Mouse (Mus musculus) activated CD4-positive, CD25-positive, alpha-beta regulatory T cell, adult 4 months (primary cell): ENCODE results near the gene Eef2. TPM values are rescaled to one million over a fixed set of nuclear protein-coding genes. Genes with fewer than 3 reads are reported as not detected.
"Not testable (repeated sequence)": the region's sequence is repeated elsewhere in the genome, so short reads cannot be mapped to it uniquely, and the experiment has no call there.

Experiments
- ATAC-seq: one replicate; pipeline ENCODE4 v1.8.0; 2017
- polyA plus RNA-seq, 2 experiments: library from polyadenylated mRNA; unstranded; fragments of 100-300 nt; shearing (Covaris generic); gene quantifications; one replicate each; pipeline ENCODE4 v1.2.1; 2017

Gene Eef2
- polyA plus RNA-seq, 2 experiments from 2014 or later, result 933 to 1,303 TPM

DNA sequence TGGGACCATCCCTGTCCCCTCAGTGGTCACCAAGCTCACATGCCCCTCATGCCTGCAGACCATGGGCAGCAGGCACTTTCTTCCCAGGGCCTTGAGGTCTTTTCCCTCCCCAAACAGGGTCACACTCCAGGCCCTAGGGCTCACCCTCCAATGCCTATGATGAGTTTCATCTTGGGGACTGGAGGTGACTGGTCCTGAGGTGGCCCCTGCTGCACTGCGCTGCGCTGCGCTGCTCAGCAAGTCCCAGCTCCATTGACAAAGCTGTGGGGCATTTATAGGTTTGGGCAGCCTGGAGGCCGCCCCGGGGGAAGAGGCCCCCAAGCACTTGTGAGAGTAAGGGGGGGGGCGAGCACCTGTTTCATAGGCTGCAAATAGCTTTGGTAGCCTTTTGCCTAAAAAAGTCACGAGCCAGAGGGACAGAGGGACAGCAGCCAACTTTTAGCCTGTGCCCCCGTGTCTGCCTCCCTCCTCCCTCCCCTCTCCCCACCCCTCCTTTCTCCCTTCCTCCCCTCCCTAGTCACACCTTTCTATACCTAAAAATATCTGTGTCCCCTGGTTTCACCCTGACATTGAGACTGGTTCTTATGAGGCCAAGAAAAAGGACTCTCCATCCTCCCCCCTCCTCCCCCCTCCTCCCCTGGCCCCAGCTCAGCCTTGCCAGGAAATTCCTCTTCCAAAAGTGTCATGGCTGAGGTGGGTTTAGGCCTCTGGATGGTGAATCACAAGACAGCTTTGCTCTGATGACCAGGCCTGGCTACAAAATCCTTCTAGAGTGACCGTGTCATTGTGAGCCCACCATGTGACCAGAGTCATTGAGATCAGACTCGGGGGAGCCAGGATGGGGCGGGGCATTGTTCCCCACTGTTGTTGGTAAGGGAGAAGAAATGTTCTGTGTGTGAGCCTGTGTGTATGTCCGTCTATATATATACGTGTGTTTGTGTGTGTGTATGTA is 25.7 kb downstream of the Eef2 start, which contains the start of gene Nmrk2:
Nmrk2 (minus strand) TSS at position 245 of the 952 bp plus-strand sequence.
- no peak for ATAC-seq

DNA sequence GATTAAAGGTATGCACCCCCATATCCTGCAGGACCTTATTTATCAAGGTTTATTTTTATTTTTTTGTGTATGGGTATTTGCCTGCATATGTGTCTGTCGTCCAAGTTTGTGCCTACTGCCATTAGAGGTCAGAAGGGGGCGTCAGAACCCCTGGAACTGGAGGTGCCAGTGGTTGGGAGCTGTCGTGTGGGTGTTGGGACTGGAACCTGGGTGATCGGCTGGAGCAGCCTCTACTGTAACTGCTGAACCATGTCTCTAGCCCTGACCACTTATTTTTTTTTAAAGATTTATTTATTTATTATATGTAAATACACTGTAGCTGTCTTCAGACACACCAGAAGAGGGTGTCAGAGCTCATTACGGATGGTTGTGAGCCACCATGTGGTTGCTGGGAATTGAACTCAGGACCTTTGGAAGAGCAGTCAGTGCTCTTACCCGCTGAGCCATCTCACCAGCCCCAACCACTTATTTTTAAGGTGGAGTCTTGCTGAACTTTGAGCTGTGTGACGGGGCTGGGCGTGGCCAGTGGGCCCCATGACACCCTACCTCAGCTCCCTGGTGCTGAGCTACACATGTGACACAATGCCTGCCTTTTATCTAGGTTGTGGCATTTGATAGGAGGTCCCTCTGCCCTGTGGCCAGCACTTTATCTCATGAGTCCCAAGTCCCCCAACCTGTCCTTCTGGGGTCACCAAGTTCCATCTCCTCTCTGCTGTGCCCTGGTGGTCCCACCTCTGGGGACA is 26.7 kb downstream of the Eef2 start:
- no peak for ATAC-seq

DNA sequence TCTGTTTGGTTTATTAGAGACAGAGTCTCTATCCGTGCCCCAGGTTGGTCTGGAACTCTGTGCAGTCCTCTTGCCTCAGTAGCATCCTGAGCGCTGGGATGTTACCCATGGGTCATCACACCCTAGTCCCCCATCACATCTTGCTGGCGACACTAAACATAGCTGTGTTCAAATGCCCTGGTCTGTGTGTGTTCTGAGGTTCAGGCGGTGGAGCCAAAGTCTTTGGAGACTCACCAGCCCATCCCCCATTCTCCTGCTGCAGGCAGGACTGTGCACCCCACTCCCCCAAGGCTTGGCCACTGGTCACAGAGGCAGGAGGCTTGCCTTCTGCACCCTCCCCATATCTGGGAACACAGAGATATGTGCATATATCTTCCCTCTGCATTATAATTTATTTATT is 27.7 kb downstream of the Eef2 start:
- ATAC-seq, result no peak

DNA sequence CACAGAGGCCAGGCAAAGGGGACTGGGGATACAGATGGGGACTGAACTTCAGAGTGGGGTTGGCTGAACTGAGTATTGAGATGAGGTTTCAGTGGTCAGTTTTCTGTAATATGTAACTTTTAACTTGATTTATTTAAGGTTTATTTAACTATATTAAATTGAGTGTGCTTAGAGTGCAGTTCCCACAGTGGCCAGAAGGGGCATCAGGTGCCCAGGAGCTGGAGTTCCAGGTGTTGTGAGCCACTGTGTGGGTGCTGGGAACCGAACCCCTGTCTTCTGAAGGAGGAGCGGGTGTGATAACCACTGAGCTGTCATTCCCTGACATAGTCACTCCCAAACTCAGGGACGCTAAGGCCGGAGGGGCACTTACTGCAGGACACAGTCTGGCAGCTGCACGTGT is 33.7 kb downstream of the Eef2 start:
- no peak for ATAC-seq

DNA sequence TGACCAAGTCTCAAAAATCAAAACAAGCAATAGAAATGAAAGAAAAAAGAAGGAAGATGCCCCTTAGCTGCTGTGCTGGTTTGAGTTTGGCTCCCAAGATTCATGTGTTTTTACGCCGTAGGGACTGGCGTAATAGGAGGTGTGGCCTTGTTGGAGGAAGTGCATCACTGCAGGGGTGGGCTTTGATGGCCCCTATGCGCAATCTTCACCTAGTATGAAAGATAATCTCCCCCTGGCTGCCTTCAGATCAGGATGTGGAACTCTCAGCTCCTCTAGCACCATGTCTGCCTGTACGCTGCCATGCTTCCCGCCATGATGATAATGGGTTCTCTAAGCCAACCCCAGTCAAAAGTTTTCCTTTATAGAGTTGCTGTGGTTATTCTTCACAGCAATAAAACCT is 39.8 kb downstream of the Eef2 start:
- no peak for ATAC-seq

DNA sequence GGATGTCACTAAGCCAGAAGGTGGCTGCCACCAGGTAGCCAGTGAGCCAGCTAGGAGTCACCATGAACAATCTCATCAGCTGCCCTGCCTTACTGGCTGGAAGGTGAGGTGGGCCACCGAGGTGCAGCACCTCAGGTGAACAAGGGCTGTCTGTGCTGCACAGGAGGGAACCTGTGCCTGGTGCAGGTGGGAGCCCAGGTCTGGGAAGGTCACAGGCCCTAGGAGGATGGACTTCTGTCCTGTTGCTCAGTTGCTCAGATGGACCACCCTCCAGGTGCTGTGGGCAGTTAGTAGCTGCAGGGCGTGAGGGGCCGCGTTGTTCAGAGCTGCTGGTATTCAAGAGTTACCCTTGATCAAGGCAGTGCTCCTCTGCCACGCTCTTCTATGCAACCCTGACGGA is 40.4 kb downstream of the Eef2 start:
- ATAC-seq, result no peak

DNA sequence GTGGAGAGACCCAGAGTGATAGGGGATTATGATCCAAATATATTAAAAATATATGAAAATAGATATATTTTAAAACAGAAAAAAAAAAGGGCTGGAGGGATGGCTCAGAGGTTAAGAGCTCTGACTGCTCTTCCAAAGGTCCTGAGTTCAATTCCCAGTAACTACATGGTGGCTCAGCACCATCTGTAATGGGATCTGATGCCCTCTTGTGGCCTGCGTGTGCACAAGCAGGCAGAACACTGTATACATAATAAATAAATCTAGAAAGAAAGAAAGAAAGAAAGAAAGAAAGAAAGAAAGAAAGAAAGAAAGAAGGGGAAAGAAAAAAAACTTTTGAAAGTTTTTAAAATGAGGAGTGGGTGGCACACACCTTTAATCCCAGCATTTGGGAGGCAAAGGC is 40.8 kb downstream of the Eef2 start:
- ATAC-seq, result not testable (repeated sequence)

DNA sequence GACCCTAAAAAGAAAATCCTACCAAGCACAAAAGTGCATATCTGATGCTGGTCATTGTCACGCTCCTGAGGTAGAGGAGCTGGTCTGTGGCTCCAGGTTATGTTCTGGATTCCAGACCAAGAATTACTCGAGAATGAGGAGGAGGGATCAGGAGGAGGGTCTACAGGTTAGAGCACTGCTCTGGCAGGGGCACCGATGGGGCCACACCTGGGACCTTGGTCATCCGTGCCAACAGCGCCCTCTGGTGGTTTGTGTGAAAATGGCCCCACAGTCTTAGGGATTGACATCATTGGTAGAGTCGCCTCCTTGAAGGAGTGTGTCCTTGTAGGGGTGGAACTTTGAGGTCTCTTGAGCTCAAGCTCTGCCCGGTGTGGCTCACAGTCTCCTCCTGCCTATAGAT is 41.5 kb downstream of the Eef2 start:
- ATAC-seq, result peak; percentile 54

DNA sequence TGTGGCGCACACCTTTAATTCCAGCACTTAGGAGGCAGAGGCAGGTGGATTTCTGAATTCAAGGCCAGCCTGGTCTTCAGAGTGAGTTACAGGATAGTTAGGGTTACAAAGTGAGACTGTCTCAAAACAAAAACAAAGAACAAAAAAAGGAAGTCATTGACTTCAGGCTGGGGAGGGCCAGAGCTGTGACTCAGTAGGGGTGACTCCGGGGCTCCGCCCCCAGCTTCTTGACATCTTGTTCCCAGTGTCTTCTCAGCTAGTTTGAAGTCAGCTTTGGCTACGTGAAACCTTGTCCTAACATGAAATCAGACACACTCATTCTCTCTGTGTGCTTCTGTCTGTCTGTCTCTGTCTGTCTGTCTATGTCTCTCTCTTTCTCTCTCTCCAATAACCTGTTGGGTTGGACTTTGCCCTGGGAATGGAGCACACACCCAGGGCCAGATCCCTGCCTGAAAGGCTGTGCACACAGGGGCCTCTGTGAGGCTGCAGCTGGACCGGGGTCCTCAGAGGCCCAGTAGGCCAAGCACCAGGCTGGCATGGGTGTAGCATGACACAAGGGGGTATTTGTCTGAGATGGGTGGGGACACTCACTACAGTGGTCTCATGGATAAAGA is 45.1 kb downstream of the Eef2 start:
- no peak for ATAC-seq

DNA sequence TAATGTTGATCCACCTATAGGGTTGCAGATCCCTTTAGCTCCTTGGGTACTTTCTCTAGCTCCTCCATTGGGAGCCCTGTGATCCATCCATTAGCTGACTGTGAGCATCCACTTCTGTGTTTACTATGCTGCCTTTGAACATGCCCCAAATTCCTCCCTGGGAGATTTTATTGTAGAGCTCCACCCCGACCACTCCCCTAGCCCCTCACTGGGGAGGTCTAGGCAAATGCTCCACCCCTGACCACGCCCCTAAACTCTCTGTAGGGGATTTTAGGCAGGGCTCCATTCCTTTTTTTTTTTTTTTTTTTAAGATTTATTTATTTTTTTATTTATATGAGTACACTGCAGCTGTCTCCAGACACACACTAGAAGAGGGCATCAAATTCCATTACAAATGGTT is 47.3 kb downstream of the Eef2 start:
- ATAC-seq, result not testable (repeated sequence)

DNA sequence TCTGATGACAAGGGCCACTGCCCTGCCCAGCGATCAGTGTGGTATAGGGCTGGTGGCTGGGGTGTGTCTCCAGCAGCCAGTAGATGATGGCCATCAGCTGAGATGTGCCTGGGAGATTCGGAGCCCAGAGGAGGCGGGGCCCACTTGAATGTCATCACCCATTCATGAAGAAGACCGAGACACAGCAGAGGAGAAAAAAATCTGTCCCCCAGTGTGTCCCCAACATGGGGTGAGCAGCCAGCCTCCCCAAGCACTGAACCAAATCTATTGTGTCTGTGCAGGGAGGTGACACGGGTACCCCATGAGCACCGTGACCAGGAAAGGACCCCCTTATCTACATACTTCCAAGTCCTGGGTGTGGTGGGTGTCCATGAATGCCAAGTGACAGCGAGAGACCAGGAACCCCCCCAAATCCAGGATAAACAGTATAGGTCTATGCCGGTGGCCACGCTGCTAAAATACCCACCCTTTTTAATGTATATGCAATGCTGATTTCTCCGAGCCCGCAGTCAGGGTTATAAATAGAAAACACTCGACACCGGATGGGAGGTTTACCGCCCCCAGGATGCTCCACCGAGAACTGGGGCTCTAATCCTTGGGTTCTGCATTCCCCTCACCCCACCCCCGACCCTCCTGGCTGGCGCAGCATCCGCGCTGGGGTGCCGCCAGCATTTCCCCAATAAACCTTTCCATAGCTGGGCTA is 53.5 kb downstream of the Eef2 start:
- ATAC-seq, result peak; percentile 17

DNA sequence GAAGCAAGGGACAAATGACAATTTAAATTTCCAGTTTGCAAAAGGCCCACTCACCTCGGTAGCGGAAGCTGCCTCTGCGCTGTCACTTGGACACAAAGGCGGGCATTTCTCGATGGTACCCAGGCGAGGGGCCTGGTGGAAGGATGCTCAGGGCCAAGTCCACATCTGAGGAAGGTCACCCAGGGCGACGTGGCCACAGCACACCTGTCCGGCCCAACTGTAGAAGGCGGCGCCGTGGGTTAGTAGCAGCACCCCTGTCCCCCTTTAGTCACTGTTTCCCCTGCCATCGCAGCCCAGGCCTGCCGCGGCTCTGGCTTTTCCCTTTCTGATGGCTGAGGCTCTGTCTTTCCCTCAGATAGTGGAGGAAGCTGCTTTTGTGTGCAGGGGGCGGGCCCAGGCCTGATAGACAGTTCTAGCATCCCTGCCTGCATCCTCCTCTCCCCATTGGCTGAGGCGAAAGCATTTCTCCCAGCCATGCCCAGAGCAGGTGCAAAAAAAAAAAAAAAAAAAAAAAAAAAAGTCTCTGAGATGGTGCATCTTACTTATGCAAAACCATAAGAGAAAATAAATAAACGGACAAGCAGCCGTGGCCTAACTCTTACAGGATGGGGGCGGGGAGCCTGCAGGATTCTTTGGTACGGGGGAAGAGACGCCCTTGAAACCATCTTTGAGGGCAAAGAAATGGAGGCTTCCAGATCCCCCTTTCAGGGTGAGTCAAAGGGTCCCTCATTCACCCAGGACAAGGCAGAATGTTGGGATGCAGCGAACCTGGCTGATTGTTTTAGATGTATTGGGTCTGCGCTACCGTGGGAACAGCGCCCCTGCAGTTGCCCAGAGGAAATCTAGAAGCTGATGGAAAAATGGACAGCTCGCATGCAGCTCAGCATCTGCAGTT is 54.3 kb downstream of the Eef2 start, which contains the start of gene Atcay:
Atcay (minus strand) TSS at position 396 of the 895 bp plus-strand sequence.
- peak; percentile 49 for ATAC-seq

DNA sequence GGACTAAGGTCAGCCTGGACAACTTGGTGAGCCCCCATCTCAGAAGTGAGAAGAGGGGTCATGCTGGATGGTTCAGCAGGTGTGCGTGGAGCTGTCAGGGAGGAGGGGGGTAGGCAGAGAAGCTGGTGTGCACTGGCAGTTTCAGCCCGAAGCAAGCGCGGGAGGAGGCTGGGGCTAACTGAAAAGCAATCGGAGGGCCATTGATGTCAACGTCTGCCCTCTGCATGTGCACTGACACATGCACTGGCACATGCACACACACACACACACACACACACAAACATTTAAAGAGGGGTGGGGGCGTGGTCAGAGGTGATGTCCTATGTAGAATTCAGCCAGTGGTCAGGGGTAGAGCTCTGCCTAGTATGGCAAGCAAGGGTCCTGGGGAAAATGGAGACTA is 55.0 kb downstream of the Eef2 start:
- no peak for ATAC-seq

Other genes starting within 250 kb of the Eef2 start
- gene Gadd45b, start 246.6 kb upstream of the Eef2 start, polyA plus RNA-seq, result 10 to 100 TPM; 22.8 to 45.2 TPM
- not detected for gene Gng7, start 161.7 kb upstream of the Eef2 start, polyA plus RNA-seq
- gene Diras1, start 151.0 kb upstream of the Eef2 start, polyA plus RNA-seq, result under 1 TPM in 1 of 2 experiments, not detected in 1; 0.11 TPM
- 1 to 10 TPM; 3.2 to 4.0 TPM for gene Slc39a3, start 139.2 kb upstream of the Eef2 start, polyA plus RNA-seq
- 10 to 100 TPM; 54.7 to 68.3 TPM for gene Sgta, start 116.5 kb upstream of the Eef2 start, polyA plus RNA-seq
- gene Thop1, start 106.6 kb upstream of the Eef2 start, polyA plus RNA-seq, result 1 to 10 TPM; 2.8 to 4.5 TPM
- not detected for gene Creb3l3, start 77.8 kb upstream of the Eef2 start, polyA plus RNA-seq
- 10 to 100 TPM; 21.3 to 26.5 TPM for gene Map2k2, start 70.7 kb upstream of the Eef2 start, polyA plus RNA-seq
- 10 to 100 TPM; 10.7 to 12.4 TPM for gene Zbtb7a, start 41.4 kb upstream of the Eef2 start, polyA plus RNA-seq
- 10 to 100 TPM; 17.6 to 23.8 TPM for gene Pias4, start 8.7 kb upstream of the Eef2 start, polyA plus RNA-seq
- gene Dapk3, start 6.4 kb downstream of the Eef2 start, polyA plus RNA-seq, result 1 to 10 TPM; 4.1 to 4.9 TPM
- not detected for gene 4930442H23Rik, start 7.2 kb downstream of the Eef2 start, polyA plus RNA-seq
- under 1 TPM in 1 of 2 experiments, not detected in 1; 0.17 TPM for gene Nmrk2, start 25.4 kb downstream of the Eef2 start, polyA plus RNA-seq
- gene Atcay, start 54.2 kb downstream of the Eef2 start, polyA plus RNA-seq, result 1 to 10 TPM; 4.0 to 5.0 TPM
- gene Zfr2, start 56.5 kb downstream of the Eef2 start, polyA plus RNA-seq, result 1 to 10 TPM in 1 of 2 experiments, under 1 TPM in 1; 0.79 to 1.5 TPM
- 10 to 100 TPM; 54.3 to 64.7 TPM for gene Matk, start 76.3 kb downstream of the Eef2 start, polyA plus RNA-seq
- 100 to 1,000 TPM; 148 to 166 TPM for gene Mrpl54, start 90.3 kb downstream of the Eef2 start, polyA plus RNA-seq
- gene Apba3, start 90.3 kb downstream of the Eef2 start, polyA plus RNA-seq, result 10 to 100 TPM; 10.2 to 18.0 TPM
- 1 to 10 TPM; 2.4 to 3.1 TPM for gene Tjp3, start 115.0 kb downstream of the Eef2 start, polyA plus RNA-seq
- gene Pip5k1c, start 116.3 kb downstream of the Eef2 start, polyA plus RNA-seq, result 10 to 100 TPM; 11.1 to 16.9 TPM
- gene Cactin, start 144.5 kb downstream of the Eef2 start, polyA plus RNA-seq, result 1 to 10 TPM; 5.1 to 5.7 TPM
- gene Tbxa2r, start 152.1 kb downstream of the Eef2 start, polyA plus RNA-seq, result 10 to 100 TPM; 20.9 to 21.4 TPM
- gene Gipc3, start 166.6 kb downstream of the Eef2 start, polyA plus RNA-seq, result not detected
- 10 to 100 TPM; 18.7 to 20.6 TPM for gene Hmg20b, start 173.8 kb downstream of the Eef2 start, polyA plus RNA-seq
- 1 to 10 TPM; 1.2 TPM for gene Mfsd12, start 180.9 kb downstream of the Eef2 start, polyA plus RNA-seq
- gene 4930404N11Rik, start 189.2 kb downstream of the Eef2 start, polyA plus RNA-seq, result 1 to 10 TPM in 1 of 2 experiments, not detected in 1; 2.1 TPM
- gene Fzr1, start 201.9 kb downstream of the Eef2 start, polyA plus RNA-seq, result 10 to 100 TPM; 19.3 to 20.1 TPM
- gene Dohh, start 207.8 kb downstream of the Eef2 start, polyA plus RNA-seq, result 10 to 100 TPM; 12.7 to 13.7 TPM
- 1 to 10 TPM; 1.1 to 1.2 TPM for gene Gm48551, start 207.8 kb downstream of the Eef2 start, polyA plus RNA-seq
- 1 to 10 TPM in 1 of 2 experiments, not detected in 1; 1.4 TPM for gene Gm48552, start 212.4 kb downstream of the Eef2 start, polyA plus RNA-seq
- 10 to 100 TPM in 1 of 2 experiments, 1 to 10 TPM in 1; 7.3 to 13.3 TPM for gene Smim24, start 216.4 kb downstream of the Eef2 start, polyA plus RNA-seq